Mouse (Mus musculus): ENCODE measurements at regions not wholly inside any gene's neighbourhood (a gene's known extent, or its start where the extent isn't known, plus 50 kb on each side); places are given as distances from the start of the nearest gene placed in this dataset.

- no peak for TF ChIP-seq TBP (conservative IDR thresholded peaks at IDR 0.05; ENCODE audit: low read depth, low read length)
- TF ChIP-seq RCOR1 (conservative IDR thresholded peaks at IDR 0.05; ENCODE audit: low read depth, low read length) = no peak
- no peak for TF ChIP-seq POLR2A (IDR thresholded peaks at IDR 0.05; ENCODE audit: low read depth, low read length)
- no peak for TF ChIP-seq SMC3 (IDR thresholded peaks at IDR 0.05; ENCODE audit: low read depth, low read length)
- TF ChIP-seq EP300 (IDR thresholded peaks at IDR 0.05; ENCODE audit: low read length) = no peak
- TF ChIP-seq ZNF384 (IDR thresholded peaks at IDR 0.05; ENCODE audit: low read depth, low read length) = no peak
- no peak for TF ChIP-seq ZC3H11A (IDR thresholded peaks at IDR 0.05; ENCODE audit: low read depth, low read length)
- TF ChIP-seq MEF2A (IDR thresholded peaks at IDR 0.05; ENCODE audit: borderline replicate concordance, low read depth, low read length) = no peak
- TF ChIP-seq TCF12 (IDR thresholded peaks at IDR 0.05; ENCODE audit: low read depth, low read length) = no peak
- TF ChIP-seq MXI1 (IDR thresholded peaks at IDR 0.05; ENCODE audit: low read depth, low read length) = no peak
- TF ChIP-seq USF1 (IDR thresholded peaks at IDR 0.05; ENCODE audit: low read depth, low read length) = no peak
- no peak for TF ChIP-seq MAX (IDR thresholded peaks at IDR 0.05; ENCODE audit: low read length)
- no peak for TF ChIP-seq SIN3A (IDR thresholded peaks at IDR 0.05; ENCODE audit: low read length)
Observed at GRCm38 (mm10) chr4:3090742-3091141, 76.4 kb upstream of the Vmn1r2 start.

Data from CH12.LX (cell line).